Mouse (Mus musculus) kidney, postnatal 25 days (tissue): ENCODE measurements around the gene Pdlim5.
A peak's percentile ranks its signal among the peaks of the same experiment; 100 is the strongest.

Source experiments
- DNase-seq, 2 experiments: peaks; one replicate each; pipeline ENCODE4 v3.0.0; 2021; ENCODE audit warnings: mixed read lengths in 2 of 2

Pdlim5 gene

GRCm38 (mm10) chr3:142334496-142334895, 61.0 kb downstream of the Pdlim5 start:
- DNase-seq = no peak

DNA sequence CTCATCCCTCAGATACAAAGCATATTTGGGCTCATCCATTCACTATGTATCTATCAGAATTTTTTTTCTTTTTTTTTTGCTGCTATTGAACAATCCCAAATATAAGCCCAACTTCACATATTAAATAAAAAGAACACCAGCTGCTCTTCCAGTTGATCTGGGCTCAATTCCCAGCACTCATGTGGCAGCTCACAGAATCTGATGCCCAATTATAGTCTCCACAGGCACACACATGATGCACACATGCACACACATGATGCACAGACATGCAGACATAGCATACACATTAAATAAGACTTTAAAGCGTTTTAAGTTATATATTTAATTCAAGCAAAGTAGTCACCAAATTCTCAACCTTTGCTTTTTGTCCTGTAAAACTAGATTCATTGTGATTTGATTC, 62.0 kb downstream of the Pdlim5 start:
- no peak for DNase-seq

DNA sequence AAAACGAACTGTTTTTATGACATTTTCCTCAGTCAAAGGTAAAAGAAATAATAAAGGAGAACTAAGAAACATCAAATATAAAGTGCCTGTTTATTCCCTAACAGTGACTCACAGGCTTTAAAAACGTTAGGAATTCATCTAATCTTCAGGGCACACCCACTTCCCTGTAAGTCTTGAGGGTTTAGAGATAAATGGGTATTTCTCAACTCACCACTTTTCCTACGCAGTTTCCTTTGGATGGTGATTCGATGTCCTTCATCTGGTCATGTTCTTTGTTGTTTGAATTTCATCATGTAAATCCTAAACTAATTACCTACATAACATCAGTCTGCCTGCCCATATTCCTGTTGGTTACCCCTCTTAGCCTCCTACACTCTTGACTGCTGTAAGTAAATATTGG, 62.8 kb downstream of the Pdlim5 start:
- DNase-seq = no peak

GRCm38 (mm10) chr3:142331872-142332554, 63.5 kb downstream of the Pdlim5 start:
- no peak for DNase-seq

GRCm38 (mm10) chr3:142330425-142330824, 65.1 kb downstream of the Pdlim5 start:
- DNase-seq = no peak

DNA sequence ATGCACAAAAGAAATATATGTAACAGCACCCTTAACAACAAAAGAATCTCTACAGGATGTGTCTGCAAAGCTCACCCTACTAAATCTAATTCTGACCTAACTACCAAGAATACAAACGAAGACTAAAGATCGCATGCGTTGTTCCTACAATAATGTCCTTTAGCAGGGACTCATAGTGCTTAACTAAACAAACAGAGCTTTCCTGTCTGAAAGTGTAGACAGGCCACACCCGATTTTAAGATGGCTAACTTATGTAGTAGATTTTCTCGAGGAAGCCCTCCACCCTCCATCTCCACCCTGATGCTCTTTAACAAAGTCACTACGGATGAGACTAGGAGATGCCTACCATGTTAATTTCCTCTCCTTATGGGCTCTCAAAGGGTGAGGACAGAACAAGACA, 71.9 kb downstream of the Pdlim5 start:
- DNase-seq = no peak

GRCm38 (mm10) chr3:142321930-142322329, 73.6 kb downstream of the Pdlim5 start:
- DNase-seq = peak; percentile 92

GRCm38 (mm10) chr3:142318147-142318546, 77.3 kb downstream of the Pdlim5 start:
- DNase-seq = peak; percentile 75 to 82

GRCm38 (mm10) chr3:142316138-142316740, 79.3 kb downstream of the Pdlim5 start:
- no peak for DNase-seq

DNA sequence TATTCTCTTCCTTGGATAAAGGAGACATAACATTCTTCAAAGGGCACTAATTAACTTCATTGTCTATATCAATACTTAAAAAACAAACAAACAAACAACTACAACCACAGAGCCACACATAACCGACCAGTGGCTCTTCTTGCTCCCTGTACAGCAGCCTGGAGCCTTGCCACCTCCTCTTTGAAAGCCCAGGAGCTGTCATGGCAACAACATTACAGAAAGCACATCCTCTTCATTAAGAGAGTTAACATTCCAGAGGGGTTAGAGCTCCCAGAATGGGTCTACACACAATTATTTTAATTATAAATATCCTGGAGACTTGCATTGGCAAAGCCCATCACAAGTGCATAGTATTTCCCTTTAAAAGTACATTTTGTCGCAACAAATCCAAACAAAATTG, 84.4 kb downstream of the Pdlim5 start:
- DNase-seq = peak; percentile 18 to 40

- no peak for DNase-seq
These were observed 85.0 kb downstream of the Pdlim5 start for GRCm38 (mm10) chr3:142310446-142310845.

DNA sequence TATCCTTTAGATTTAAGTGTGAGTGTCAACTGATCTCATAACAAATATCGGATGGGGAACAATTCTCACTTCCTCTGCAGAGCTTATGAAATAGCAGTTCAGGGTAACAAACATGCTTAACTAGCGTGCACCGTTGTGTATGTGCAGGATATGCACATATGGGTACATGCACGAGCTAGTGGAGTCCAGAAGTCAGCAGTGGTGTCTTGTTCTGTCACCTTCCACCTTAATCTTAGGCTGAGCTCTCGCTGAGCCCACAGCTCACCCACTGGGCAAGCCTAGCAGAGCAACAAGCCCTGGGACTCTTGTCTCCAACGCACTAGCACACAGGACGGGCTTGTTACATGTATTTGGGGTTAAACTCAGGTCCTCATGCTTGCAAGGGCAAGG, 100.2 kb downstream of the Pdlim5 start:
- no peak for DNase-seq

DNA sequence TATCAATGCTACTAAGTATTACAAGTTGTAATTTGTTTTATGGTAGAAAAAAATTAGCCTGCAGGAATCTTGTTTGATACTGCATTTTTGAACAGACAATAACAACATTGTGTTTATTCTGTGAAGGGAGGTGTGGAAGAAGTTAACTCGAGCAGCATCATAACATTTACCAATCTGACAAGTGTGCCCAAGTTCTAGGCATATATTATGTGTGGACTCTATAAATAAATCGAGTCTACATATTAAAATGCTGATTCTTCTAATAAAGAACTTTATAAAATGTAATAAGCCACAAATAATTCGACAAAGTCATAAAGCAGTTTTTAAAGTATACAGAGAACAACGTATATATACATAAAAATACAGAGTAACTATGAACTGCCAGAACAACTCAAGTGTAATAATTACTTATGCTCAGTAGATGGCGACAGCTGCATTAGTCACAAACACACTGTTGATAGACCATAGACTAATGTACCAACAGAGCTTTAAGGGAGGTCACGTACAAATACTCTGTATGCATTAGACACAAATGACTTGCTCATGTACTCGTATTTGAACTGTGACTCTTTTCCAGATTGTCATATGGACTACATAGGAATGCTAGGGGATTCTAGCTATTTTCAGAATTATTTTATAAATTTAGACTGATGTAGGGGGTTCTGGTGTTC, 100.7 kb downstream of the Pdlim5 start:
- DNase-seq = peak in 1 of 2 experiments; percentile 40

DNA sequence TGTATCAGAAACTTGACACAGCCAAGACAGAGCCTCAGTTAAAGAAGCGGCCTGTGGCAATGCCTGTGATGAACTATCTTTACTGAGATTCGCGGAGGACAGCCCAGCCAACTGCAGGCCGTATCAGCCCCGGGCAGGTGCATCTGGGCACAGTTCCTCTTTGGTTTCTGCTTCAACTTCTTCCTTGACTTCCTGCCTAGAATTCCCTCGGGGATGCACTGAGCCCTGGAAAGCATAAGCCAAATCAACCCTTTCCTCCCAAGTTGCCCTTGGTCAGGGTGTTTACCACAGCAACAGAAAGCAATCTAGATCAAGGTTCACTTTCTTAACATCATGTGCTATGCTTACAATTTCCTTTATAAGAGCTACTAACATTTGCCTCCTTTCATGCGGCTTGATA, 101.9 kb downstream of the Pdlim5 start:
- no peak for DNase-seq

- peak; percentile 67 to 69 for DNase-seq
These were observed 112.8 kb downstream of the Pdlim5 start for GRCm38 (mm10) chr3:142282706-142283105.

GRCm38 (mm10) chr3:142281656-142282055, 113.8 kb downstream of the Pdlim5 start:
- DNase-seq = no peak

DNA sequence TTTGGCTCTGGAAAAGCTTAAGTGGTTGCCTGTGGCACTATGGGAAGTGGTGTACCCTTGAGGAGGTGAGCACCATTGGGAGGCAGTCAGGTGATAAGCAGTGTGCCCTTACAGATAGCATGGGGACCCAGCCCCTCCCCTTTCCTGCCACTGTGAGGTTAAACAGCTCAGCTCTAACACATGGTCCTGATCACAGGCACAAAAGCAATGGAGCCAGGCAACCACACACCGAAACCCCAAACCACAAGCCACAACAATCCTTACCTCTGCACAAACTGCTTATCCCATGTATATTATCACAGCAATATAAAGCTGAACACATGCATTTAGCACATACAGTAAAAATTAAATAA, 114.4 kb downstream of the Pdlim5 start:
- no peak for DNase-seq

DNA sequence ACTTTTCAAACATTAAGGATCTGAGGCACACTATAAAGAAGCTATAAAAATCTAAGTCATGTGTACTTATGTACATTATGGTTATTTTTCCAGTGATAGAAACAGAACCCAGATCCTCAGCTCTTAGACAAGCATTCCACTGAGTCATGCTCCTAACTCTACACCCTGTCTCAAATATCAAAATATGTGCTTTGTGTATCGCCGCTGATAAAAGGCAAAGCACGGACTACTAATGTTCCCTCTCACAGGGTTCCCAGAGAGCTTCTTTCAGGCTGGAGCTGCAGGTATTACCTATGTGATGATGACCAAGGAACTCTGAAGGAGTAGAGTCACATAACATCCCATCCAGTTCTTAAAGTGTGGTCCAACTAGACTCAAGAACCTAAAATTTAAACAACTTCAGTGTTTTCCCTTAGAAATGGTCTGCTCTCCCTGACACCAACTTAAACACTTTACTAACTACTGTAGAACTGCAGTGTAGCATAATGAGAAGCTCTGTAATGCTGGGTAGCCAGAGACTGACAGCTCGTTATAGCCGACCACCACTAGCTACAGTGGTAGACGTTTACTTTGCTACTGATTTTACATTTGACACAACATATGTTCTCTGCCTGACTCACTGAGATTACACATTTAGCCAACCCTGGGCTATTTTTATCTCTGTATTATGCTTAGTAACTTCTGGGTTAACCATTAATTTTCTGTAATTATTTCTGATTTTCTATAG, 115.0 kb downstream of the Pdlim5 start:
- DNase-seq = no peak

- DNase-seq = no peak
These were observed 116.5 kb downstream of the Pdlim5 start for GRCm38 (mm10) chr3:142279011-142279410.

DNA sequence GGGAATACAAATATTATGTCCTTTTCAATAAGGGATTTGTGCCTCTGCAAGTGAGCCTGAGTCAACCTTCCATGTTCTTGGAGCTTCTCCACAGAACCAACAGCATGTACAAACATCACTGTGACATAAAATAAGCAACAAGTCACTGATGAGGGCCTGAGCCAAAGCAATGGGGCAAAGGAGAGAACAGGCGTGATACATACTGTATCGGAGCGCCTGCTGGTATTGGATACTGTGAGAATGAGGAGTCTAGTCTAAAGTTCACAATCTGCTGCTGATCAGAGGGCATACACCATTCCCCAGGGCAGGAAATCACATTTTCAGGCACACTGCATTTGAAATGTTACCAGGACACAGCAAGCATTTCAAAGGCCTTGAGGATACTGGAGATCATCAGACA, 119.0 kb downstream of the Pdlim5 start:
- no peak for DNase-seq

DNA sequence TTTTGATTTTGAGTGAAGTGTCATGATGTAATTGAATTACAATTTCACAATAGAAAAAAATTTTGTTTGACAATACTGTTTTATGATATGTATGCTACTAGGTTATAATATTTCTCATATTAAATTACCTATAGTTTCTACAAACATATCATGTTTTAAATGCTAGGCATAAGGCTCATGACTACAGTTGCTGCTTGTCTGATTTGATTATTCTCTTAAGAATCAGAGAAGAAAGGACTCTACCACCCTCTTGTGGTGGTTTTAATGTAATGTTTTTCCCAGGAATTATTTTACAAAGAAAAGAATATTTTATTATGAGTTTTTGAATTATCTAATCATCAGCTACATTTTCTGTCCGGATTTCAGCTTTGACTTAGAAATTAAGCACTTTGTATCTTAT, 120.5 kb downstream of the Pdlim5 start:
- no peak for DNase-seq

DNA sequence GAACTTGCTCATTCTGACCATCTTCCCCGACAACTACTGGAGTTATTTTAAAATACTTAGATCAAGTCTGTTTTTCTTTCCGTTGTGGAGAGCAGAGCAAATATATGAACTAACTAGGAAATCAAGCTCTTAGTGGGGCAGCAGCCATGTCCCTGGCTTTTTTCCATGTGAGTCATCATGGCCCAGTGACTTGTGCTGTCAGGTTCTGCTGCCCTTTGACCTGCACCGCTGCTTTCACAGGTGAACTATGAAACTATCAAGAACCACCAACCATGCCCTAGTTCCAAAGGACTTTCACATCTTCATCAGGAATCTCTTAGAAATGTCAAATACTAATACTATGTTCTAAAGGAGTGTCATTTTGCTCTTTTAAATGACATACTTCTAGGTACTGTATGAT, 121.0 kb downstream of the Pdlim5 start:
- peak; percentile 49 to 72 for DNase-seq

- DNase-seq = no peak
These were observed 122.2 kb downstream of the Pdlim5 start for GRCm38 (mm10) chr3:142273265-142273664.

GRCm38 (mm10) chr3:142256371-142256770, 139.1 kb downstream of the Pdlim5 start:
- no peak for DNase-seq
